Mouse (Mus musculus): ENCODE measurements around the gene Nrtn. TPM values are rescaled to one million over a fixed set of nuclear protein-coding genes. Genes with fewer than 3 reads are reported as not detected.

Nrtn gene
- polyA plus RNA-seq (2015; fragmentation: Nextera tagmentation; extraction: Ambion mirVana): 20.6 and 21.0 TPM in 2 replicates

DNA sequence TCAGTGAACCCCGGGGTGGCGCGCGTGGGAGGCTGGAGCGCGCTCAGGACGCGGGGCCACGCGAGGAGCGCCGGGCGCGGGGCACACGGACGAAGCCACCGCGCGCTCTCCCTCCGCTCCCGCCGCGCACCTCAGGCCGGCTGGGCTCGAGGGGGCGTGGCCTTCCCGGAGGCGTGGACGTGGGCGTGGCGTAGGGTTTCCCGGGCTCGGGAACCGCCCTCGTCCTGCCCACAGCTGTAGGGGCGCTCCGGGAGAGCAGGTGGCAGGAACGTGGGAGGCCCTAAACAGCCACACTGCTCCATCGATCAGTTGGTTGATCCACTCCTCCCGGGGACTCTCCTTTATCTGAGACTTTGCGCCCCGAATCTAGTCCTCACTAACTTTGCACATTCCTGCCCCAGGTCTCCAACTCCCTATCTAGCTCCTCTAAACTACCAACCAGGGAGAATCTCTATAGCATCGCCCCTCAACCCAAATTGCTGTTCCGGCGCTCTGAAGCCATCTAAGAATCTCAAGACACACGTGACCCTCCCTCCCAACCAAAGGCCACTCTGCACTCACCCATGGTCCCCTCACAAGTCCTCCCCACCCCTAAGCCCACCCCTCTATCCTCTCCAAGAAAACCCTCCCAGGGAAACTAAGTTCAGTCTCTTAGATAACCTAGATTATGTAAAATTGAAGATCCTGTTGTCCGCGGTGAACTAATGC lies at the start of gene Nrtn:
TSS of gene Nrtn (minus strand) at position 115 of the 708 bp plus-strand sequence.
- WGBS: under 1% methylated on average over 37 of the region's 48 CpGs
- peak within 1 kb of the TSS; percentile 98 for H3K4me2 ChIP-seq (replicated peaks; ENCODE audit: low read depth)
- H3K9ac ChIP-seq (ENCODE audit: low read depth, low read length): peak within 1 kb of the TSS; percentile 41
- no peaks in the 10 kb centered on the region for H3K9me3 ChIP-seq (ENCODE audit: control insufficient read depth)
- peak; percentile 72 for ATAC-seq
- peaks cover 8% of the 10 kb centered on the region; the same call in 1 of the 2 replicates for H3K27me3 ChIP-seq (replicated peaks; ENCODE audit: control insufficient read depth, insufficient read depth, low read length)
- no peak within 1 kb of the TSS for H3K27ac ChIP-seq (ENCODE audit: low read depth, low read length)
- TF ChIP-seq CTCF (IDR thresholded peaks at IDR 0.05; ENCODE audit: low read depth): 0 out of 2 replicates have a peak, but pooled peaks have one; percentile 12
- H3K4me1 ChIP-seq (replicated peaks; ENCODE audit: control insufficient read depth, insufficient read depth, low read length): peaks cover 6% of the 10 kb centered on the region
- no peaks in the 10 kb centered on the region; the same call in 1 of the 2 replicates for H3K36me3 ChIP-seq (ENCODE audit: control insufficient read depth, insufficient read depth)
- peak within 1 kb of the TSS; percentile 49 for H3K4me3 ChIP-seq (ENCODE audit: low read depth, low read length)

DNA sequence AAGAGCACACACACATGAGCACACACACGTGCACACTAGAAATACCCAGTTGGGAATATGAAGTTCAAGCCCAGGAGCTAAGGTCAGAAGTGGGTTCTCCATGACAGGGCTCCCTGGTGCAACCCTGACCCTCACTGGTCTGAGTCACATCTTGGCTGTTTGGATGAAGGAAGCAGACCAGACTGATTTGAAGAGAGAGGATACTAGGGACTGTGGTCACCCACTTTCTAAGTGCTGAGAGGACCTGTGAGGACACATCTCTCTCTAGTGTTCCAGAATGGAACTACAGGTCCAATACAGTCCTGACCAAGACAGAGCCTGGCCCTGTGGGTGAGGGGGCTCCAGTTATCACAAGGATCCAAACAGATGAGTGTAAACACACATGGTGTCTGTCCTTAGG lies 48.5 kb upstream of the Nrtn start:
- ATAC-seq: no peak
- Histone ChIP-seq H3K27me3 (replicated peaks; ENCODE audit: control insufficient read depth, insufficient read depth, low read length) (no peaks in the 10 kb centered on the region), H3K4me3 (ENCODE audit: low read depth, low read length) (no peak overlapping the region), H3K4me2 (replicated peaks; ENCODE audit: low read depth) (no peak overlapping the region), H3K4me1 (replicated peaks; ENCODE audit: control insufficient read depth, insufficient read depth, low read length) (no peaks in the 10 kb centered on the region), H3K9me3 (ENCODE audit: control insufficient read depth) (no peaks in the 10 kb centered on the region), H3K27ac (ENCODE audit: low read depth, low read length) (no peak overlapping the region), H3K36me3 (ENCODE audit: control insufficient read depth, insufficient read depth) (no peaks in the 10 kb centered on the region), H3K9ac (ENCODE audit: low read depth, low read length) (no peak overlapping the region)
- peak; percentile 67 for TF ChIP-seq CTCF (IDR thresholded peaks at IDR 0.05; ENCODE audit: low read depth)
- WGBS: 91% methylated on average over 1 of the region's 1 CpGs

DNA sequence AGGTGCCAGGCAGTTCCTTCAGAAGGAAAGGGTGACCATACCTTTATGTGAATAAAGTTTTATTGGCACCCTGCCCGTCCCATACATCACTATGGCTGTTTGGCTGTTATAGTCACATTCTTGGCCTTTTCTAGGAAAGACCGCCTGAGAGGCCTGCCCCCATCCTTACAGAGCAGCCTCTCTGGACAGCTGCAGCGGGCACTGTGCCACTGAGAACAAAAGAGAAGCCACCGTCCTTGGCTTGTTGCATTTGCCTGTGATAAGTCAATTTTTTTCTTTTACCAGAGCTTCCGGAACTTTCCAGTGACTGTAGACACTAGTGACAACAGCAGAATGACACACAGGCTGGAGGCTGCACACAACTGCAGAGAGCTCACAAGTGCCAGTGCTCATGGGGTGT lies 47.6 kb upstream of the Nrtn start:
- no peak overlapping the region for H3K27ac ChIP-seq (ENCODE audit: low read depth, low read length)
- H3K9ac ChIP-seq (ENCODE audit: low read depth, low read length): no peak overlapping the region
- no peaks in the 10 kb centered on the region for H3K9me3 ChIP-seq (ENCODE audit: control insufficient read depth)
- no peaks in the 10 kb centered on the region for H3K27me3 ChIP-seq (replicated peaks; ENCODE audit: control insufficient read depth, insufficient read depth, low read length)
- no peaks in the 10 kb centered on the region; the same call in 1 of the 2 replicates for H3K36me3 ChIP-seq (ENCODE audit: control insufficient read depth, insufficient read depth)
- H3K4me1 ChIP-seq (replicated peaks; ENCODE audit: control insufficient read depth, insufficient read depth, low read length): no peaks in the 10 kb centered on the region
- WGBS: 64% methylated on average over 5 of the region's 5 CpGs
- no peak for TF ChIP-seq CTCF (IDR thresholded peaks at IDR 0.05; ENCODE audit: low read depth)
- H3K4me2 ChIP-seq (replicated peaks; ENCODE audit: low read depth): no peak overlapping the region
- ATAC-seq: no peak
- no peak overlapping the region for H3K4me3 ChIP-seq (ENCODE audit: low read depth, low read length)

DNA sequence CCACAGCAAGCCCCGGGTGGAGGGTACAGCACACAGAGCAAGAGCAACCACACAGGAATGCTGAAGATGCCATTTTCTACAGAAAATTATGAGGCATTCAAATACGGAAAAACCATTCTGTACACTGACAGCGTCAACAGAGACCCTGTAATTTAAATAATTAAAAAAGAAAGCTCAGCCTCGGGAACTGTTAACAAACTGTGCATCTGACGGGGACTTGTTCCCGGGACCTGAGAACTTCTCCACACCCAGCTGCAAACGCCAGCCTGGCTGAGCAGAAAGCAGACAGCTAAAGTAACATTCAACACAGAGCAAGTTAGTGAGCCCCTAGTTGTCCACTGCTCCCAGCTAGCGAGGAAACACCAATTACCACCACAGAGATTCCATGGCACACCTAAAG lies 44.7 kb upstream of the Nrtn start:
- Histone ChIP-seq H3K4me1 (replicated peaks; ENCODE audit: control insufficient read depth, insufficient read depth, low read length) (no peaks in the 10 kb centered on the region), H3K36me3 (ENCODE audit: control insufficient read depth, insufficient read depth) (no peaks in the 10 kb centered on the region; the same call in 1 of the 2 replicates), H3K27ac (ENCODE audit: low read depth, low read length) (no peak overlapping the region), H3K4me2 (replicated peaks; ENCODE audit: low read depth) (no peak overlapping the region), H3K9ac (ENCODE audit: low read depth, low read length) (no peak overlapping the region), H3K27me3 (replicated peaks; ENCODE audit: control insufficient read depth, insufficient read depth, low read length) (no peaks in the 10 kb centered on the region), H3K9me3 (ENCODE audit: control insufficient read depth) (no peaks in the 10 kb centered on the region), H3K4me3 (ENCODE audit: low read depth, low read length) (no peak overlapping the region)
- 80% methylated on average over 8 of the region's 8 CpGs for WGBS
- TF ChIP-seq CTCF (IDR thresholded peaks at IDR 0.05; ENCODE audit: low read depth): no peak
- ATAC-seq: no peak

DNA sequence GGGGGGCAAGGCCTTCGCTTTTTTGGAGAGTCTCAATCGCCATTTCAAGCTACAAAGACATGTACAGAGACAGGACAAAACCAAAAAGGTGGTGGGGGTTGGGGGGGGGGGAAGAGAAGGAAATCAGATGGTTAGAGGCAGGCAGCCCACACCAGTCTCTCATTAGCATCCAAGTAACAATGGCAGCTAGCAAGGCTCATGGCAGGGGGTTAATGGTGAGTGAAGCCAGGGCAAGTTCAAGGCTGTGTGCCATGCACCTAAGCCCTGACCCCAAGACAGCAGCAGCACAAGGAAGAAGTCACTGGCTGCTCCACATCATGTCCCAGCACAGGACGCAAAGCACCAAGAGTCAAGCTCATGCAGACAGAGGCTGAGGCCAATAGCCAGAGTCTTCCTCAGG lies 41.9 kb upstream of the Nrtn start:
- Histone ChIP-seq H3K4me1 (replicated peaks; ENCODE audit: control insufficient read depth, insufficient read depth, low read length) (no peaks in the 10 kb centered on the region), H3K27ac (ENCODE audit: low read depth, low read length) (no peak overlapping the region), H3K4me2 (replicated peaks; ENCODE audit: low read depth) (no peak overlapping the region), H3K4me3 (ENCODE audit: low read depth, low read length) (no peak overlapping the region), H3K9me3 (ENCODE audit: control insufficient read depth) (no peaks in the 10 kb centered on the region), H3K9ac (ENCODE audit: low read depth, low read length) (no peak overlapping the region), H3K27me3 (replicated peaks; ENCODE audit: control insufficient read depth, insufficient read depth, low read length) (no peaks in the 10 kb centered on the region), H3K36me3 (ENCODE audit: control insufficient read depth, insufficient read depth) (no peaks in the 10 kb centered on the region; the same call in 1 of the 2 replicates)
- no peak for TF ChIP-seq CTCF (IDR thresholded peaks at IDR 0.05; ENCODE audit: low read depth)
- WGBS: 81% methylated on average over 3 of the region's 3 CpGs
- ATAC-seq: no peak

DNA sequence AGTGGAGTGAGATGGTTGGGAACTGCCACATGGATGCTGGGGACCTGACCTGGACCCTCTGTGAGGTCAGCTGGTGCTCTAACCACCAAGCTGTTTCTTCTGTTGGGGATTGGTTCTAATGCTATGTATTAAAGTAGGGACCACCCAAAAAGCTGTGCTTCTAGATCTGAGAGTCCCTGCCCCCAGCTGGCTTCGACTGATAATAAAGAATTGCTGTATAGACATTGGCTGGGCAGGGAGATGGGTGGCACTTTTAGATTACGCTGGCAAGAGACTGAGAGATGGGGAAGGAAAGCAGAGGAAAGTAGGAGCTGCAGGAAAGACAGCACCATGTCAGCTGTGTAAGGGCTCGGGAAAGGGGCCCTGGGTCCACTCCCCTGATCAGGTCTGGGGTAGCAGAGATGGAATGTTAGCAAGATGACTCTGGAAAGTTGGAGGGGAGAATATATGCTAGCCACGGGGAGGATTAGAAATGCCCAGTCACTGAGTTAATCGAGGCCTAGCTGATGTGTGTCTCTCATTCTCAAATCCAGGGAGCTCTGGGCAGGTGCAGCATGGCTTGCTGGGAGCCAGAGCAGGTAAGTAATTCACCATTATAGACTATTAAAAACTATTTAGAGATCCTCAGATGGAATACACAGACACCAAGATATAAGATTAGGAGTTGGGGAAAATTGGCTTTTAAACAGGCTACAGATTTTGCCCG lies 36.4 kb upstream of the Nrtn start:
- Histone ChIP-seq H3K36me3 (ENCODE audit: control insufficient read depth, insufficient read depth) (no peaks in the 10 kb centered on the region), H3K4me3 (ENCODE audit: low read depth, low read length) (no peak overlapping the region), H3K4me1 (replicated peaks; ENCODE audit: control insufficient read depth, insufficient read depth, low read length) (no peaks in the 10 kb centered on the region), H3K9me3 (ENCODE audit: control insufficient read depth) (no peaks in the 10 kb centered on the region), H3K27ac (ENCODE audit: low read depth, low read length) (no peak overlapping the region), H3K27me3 (replicated peaks; ENCODE audit: control insufficient read depth, insufficient read depth, low read length) (no peaks in the 10 kb centered on the region), H3K4me2 (replicated peaks; ENCODE audit: low read depth) (no peak overlapping the region), H3K9ac (ENCODE audit: low read depth, low read length) (no peak overlapping the region)
- 70% methylated on average over 6 of the region's 6 CpGs for WGBS
- ATAC-seq: no peak
- TF ChIP-seq CTCF (IDR thresholded peaks at IDR 0.05; ENCODE audit: low read depth): no peak

Measured in intestine, postnatal 0 days (tissue).